Mouse (Mus musculus) lung, adult 18-20 months (tissue): ENCODE data around the gene Magel2.

ENCODE experiments used
- DNase-seq, 2 experiments: peaks; one replicate each; pipeline ENCODE4 v3.0.0; 2022; ENCODE audit warnings: mixed read lengths in 2 of 2

Magel2 gene

GRCm38 (mm10) chr7:62376510-62377304, at the start of gene Magel2:
TSS of gene Magel2 (plus strand) at chr7:62377010.
- DNase-seq = no peak

DNA sequence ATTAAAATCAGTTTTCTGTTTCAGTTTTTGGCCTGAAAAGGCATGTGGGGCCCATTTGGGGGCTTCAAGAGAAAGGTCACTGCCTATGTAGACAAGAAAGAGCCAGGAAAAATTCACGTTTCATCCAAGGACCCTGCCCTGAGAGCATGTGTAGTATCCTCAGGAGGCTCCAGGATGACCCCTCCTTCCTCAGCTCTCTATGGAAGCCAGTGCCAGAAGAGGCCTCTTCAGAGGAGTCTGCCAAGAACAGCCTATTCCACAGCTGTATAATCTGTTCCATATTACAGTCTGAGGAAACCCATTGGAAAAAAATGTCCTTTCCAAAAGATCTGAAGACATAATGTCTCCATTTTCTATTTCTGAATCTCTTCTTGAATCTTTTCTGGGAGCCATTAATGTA, 31.4 kb upstream of the Magel2 start:
- no peak for DNase-seq

DNA sequence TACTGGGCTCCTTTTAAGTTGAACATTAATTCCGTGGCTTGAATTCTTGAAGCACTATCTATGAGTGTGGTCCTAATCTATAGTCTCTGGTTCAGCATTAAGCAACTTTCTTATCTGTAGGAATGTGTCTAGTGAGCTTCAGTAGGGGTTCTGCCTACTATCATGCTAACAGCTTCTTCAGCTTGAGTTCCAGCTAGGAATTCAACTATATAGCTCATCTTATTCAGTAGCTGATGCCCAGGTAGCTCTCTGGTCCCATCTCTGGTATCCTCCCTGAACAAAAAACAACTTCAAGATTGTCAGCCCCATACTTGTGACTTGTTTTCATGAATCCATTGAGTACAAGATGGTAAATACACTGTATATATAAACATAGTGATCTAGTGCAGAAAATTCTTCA, 30.5 kb upstream of the Magel2 start, which contains the start of gene Ndn:
Gene Ndn (plus strand): TSS at position 301 of the 400 bp plus-strand sequence.
- DNase-seq = no peak

DNA sequence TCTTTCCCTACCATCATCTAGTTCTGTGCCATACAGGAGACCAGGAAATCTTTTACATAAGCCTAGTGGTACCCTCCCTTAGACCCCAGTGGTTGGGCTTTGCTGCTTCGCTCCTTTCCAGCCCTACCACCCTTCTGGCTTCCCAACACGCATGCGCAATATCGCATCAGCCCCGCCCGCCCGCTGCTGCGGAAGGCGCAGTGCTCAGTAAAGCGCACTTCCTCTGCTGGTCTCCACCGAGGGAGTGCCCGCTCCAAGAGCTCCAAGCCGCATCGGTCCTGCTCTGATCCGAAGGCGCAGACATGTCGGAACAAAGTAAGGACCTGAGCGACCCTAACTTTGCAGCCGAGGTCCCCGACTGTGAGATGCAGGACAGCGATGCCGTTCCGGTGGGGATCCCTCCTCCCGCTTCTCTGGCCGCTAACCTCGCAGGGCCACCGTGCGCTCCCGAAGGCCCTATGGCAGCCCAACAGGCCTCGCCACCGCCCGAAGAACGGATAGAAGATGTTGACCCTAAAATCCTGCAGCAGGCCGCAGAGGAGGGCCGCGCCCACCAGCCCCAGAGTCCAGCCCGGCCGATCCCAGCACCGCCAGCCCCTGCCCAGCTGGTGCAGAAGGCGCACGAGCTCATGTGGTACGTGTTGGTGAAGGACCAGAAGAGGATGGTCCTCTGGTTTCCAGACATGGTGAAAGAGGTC, 28.6 kb upstream of the Magel2 start:
- peak; percentile 57 to 59 for DNase-seq

GRCm38 (mm10) chr7:62348804-62349190, 28.0 kb upstream of the Magel2 start:
- no peak for DNase-seq

- no peak for DNase-seq
Measured at GRCm38 (mm10) chr7:62351266-62351665, 25.5 kb upstream of the Magel2 start.

DNA sequence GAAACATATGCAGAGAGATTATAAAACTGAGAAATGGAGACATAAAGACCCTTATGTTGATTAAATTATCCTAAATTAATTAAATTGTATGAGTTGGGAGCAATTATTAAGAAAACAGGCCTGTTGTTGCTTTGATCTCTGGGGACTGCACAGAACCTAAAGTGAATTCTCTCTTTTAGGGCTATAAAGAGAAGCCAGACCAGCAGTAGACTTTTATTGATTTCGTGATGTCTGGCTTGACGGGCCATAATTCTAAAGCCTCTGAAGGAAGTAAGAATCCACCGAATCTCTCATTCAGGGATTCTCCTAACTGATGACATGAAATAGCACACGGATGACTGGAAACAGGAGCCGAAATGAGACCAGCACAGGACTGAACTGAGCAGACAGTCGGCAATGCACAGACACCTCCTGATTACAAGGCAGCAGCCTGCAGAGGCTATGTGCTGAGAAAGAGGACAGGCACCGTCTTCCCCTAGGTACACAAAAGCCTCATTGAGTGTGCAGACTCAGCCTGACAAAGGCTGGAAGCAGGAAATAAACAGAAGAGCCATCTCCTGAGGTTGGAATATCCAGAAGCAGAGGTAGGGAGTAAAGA, 11.7 kb upstream of the Magel2 start:
- no peak for DNase-seq

DNA sequence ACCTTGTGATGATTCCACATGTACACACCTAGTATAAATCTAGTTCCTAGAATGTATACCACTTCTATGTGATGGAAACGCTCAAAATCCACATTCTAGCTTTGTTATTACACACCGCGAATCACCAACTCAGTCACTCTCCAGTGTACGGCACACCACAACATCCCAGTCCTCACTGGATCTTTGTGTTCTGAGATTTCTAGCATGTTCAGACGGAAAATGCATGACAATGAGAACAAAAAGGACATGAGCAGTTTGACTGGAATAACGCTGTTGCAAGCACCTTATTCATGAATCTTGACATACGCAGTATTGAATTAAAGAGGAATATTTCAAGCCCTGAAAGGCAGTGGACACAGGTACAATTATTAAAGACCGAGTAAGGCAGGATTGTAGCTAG, 10.1 kb upstream of the Magel2 start:
- DNase-seq = no peak

- no peak for DNase-seq
Measured at GRCm38 (mm10) chr7:62375658-62376057, 1.2 kb upstream of the Magel2 start.

GRCm38 (mm10) chr7:62377313-62377712, 503 bp downstream of the Magel2 start:
- DNase-seq = no peak

GRCm38 (mm10) chr7:62378529-62378928, 1.7 kb downstream of the Magel2 start:
- no peak for DNase-seq

GRCm38 (mm10) chr7:62382391-62382790, 5.6 kb downstream of the Magel2 start:
- DNase-seq = peak in 1 of 2 experiments; percentile 21

DNA sequence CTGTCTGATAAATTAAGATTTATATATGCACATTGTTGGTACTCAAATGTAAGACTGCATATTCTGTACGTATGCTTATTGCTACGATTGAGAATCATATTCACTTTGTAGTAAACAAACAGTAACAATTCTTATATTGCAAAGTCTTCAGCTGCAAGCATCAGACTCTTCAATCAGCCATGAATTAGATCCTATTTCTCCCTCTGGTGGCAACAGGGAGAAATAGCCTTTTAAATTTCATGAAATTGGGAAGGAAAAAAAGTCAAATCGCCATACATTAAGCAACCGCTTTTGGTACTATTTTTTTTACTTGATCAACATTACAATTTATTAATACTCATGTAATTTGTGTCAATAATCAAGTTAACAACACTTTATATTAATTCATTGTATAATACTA, 11.5 kb downstream of the Magel2 start:
- no peak for DNase-seq

DNA sequence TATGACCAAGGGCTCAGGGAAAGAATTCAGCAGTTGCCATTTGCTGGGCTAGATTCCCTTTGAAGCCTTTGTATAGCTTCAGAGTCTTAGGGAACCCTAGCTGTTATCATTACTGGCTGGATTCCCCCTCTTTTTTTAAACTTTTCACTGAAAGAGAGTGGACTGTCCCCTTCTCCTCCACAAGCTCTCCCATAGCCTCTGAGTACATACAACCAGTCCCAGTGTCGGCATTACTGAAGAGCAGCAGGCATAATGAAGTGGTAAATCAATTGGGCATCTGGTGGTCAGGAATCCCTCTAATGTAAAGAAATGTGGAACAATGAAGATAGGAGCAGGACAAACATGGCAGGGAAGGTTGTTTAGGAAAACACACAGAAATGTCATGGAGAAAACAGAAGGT, 15.4 kb downstream of the Magel2 start:
- no peak for DNase-seq

- no peak for DNase-seq
Measured at GRCm38 (mm10) chr7:62406573-62407050, 29.8 kb downstream of the Magel2 start.

- no peak for DNase-seq
Measured at GRCm38 (mm10) chr7:62407803-62408202, 31.0 kb downstream of the Magel2 start.

GRCm38 (mm10) chr7:62415222-62415621, 38.4 kb downstream of the Magel2 start:
- DNase-seq = no peak

- DNase-seq = no peak
Measured at GRCm38 (mm10) chr7:62416173-62416572, 39.4 kb downstream of the Magel2 start.

DNA sequence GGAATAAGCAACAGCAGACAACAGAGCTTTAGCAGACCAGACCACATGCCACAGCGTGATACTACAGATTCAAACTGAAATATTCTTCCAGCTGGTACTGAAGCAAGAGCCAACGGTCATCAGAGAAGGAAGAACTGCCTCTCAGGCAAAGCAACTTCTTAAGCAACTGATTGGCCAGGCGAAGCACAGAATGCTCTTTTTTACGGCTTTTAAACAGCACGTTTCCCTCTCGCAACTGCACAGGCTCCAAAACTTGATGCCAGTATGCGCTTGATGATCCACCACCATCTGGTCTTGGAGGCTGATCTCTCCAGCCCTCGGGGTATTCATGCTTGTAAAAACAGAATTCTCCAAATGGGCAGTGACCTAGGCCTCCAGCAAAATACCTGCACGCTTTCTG, 41.5 kb downstream of the Magel2 start:
- no peak for DNase-seq

GRCm38 (mm10) chr7:62419105-62419492, 42.3 kb downstream of the Magel2 start:
- DNase-seq = no peak

GRCm38 (mm10) chr7:62419493-62420360, 42.9 kb downstream of the Magel2 start, which contains the start of gene Mkrn3:
TSS of gene Mkrn3 (minus strand) at chr7:62420139.
- DNase-seq = peak; percentile 70 to 74

DNA sequence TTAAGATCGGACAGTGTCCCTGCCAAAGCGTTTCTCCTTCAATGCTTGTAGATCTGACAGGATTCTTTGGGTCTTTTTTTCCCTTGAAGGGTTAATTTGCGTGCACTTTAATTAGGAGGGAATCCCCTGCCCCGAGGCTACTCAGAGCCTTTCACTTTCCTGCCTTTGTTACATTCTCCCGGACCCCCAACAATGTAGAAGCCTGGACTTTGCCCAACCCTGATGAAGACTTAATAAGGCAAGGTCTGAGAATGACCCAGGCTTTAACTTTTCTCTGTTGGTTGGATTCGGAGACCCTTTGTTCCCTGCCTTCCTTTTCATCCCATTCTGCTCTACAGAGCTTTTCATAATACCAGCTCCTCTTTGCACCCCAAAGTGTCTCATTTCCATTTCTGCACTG, 43.8 kb downstream of the Magel2 start:
- no peak for DNase-seq

DNA sequence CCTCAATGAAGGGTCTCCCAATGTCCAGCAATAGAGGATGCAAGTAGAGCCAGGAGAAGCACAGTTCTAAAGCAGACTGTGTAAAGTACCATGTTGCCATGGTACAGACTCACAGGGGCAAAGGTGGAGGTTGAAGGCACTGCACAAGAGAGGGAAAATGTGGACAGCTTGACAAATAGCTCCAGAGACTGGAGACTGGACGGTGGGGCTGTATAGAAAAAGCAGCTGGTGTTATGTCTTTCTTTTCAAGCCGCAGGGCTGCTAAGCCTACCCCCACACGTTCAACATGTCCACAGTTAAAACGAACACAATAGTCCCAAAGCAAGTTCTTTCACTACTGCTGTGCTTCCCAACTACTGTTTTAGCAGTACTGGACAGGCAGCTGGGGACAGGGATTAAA, 46.4 kb downstream of the Magel2 start:
- DNase-seq = no peak
